Mouse (Mus musculus) myocyte (in vitro differentiated cells): ENCODE data around the gene Slc31a1. TPM values are rescaled to one million over a fixed set of nuclear protein-coding genes. Genes with fewer than 3 reads are reported as not detected.

Experiments used
- H3K27me3 ChIP-seq: one replicate; pipeline ENCODE4 v1.6.1; 2011; ENCODE audit not compliant: control insufficient read depth, insufficient read depth, insufficient read length
- H3K36me3 ChIP-seq: one replicate; pipeline ENCODE4 v1.6.1; 2011; ENCODE audit not compliant: control insufficient read depth, insufficient read depth
- H3K4me2 ChIP-seq: one replicate; pipeline ENCODE4 v1.6.1; 2011; ENCODE audit warnings: low read depth, control low read depth
- H3K4me3 ChIP-seq: one replicate; pipeline ENCODE4 v1.5.1; 2011; ENCODE audit warnings: mild to moderate bottlenecking, control low read depth, moderate library complexity
- H3K79me2 ChIP-seq: one replicate; pipeline ENCODE4 v1.6.1; 2011; ENCODE audit not compliant: control insufficient read depth, insufficient read depth
- H3ac ChIP-seq: one replicate; pipeline ENCODE4 v1.6.1; 2011; ENCODE audit not compliant: control insufficient read depth, insufficient read length
- CEBPB ChIP-seq: IDR thresholded peaks from 2 replicates; pipeline ENCODE4 v1.6.1; 2011; ENCODE audit warnings: mild to moderate bottlenecking, moderate library complexity; ENCODE audit not compliant: poor library complexity, insufficient read depth, severe bottlenecking
- E2F4 ChIP-seq: IDR thresholded peaks from one replicate; pipeline ENCODE4 v1.6.1; 2011; ENCODE audit warnings: mild to moderate bottlenecking, control low read depth, moderate library complexity; ENCODE audit not compliant: insufficient read depth
- MAX ChIP-seq: IDR thresholded peaks from one replicate; pipeline ENCODE4 v1.6.1; 2011; ENCODE audit warnings: low read depth, mild to moderate bottlenecking, control low read depth
- MYOD1 ChIP-seq, 3 experiments: IDR thresholded peaks; one replicate each; pipeline ENCODE4 v1.6.1; 2011; ENCODE audit warnings: control low read depth in 2 of 3, low read depth in 2 of 3, mild to moderate bottlenecking in 2 of 3, moderate library complexity in 1 of 3; ENCODE audit not compliant: insufficient read length in 2 of 3, control insufficient read depth in 1 of 3
- MYOG ChIP-seq, 3 experiments: IDR thresholded peaks; one replicate each; pipeline ENCODE4 v1.6.1; 2011; ENCODE audit warnings: control low read depth in 2 of 3, low read depth in 2 of 3, mild to moderate bottlenecking in 2 of 3; ENCODE audit not compliant: insufficient read length in 2 of 3, control insufficient read depth in 1 of 3, insufficient read depth in 1 of 3
- POLR2A ChIP-seq: IDR thresholded peaks from one replicate; pipeline ENCODE4 v1.6.1; 2011; ENCODE audit warnings: low read depth, mild to moderate bottlenecking, control low read depth, moderate library complexity; ENCODE audit not compliant: insufficient read length
- POLR2AphosphoS2 ChIP-seq: IDR thresholded peaks from one replicate; pipeline ENCODE4 v1.6.1; 2011; ENCODE audit warnings: low read depth, control low read depth; ENCODE audit not compliant: insufficient read length
- REST ChIP-seq: IDR thresholded peaks from one replicate; pipeline ENCODE4 v1.6.1; 2011; ENCODE audit warnings: mild to moderate bottlenecking, control low read depth, moderate library complexity; ENCODE audit not compliant: insufficient read depth, insufficient read length
- SRF ChIP-seq: IDR thresholded peaks from one replicate; pipeline ENCODE4 v1.6.1; 2011; ENCODE audit warnings: low read depth; ENCODE audit not compliant: control insufficient read depth, insufficient read length
- TCF12 ChIP-seq: IDR thresholded peaks from one replicate; pipeline ENCODE4 v1.6.1; 2011; ENCODE audit warnings: mild to moderate bottlenecking, control low read depth; ENCODE audit not compliant: poor library complexity, insufficient read depth, severe bottlenecking
- TCF3 ChIP-seq: IDR thresholded peaks from one replicate; pipeline ENCODE4 v1.6.1; 2011; ENCODE audit warnings: low read depth, control low read depth; ENCODE audit not compliant: insufficient read length
- USF1 ChIP-seq: IDR thresholded peaks from one replicate; pipeline ENCODE4 v1.6.1; 2011; ENCODE audit warnings: low read depth, mild to moderate bottlenecking, control low read depth, moderate library complexity
- polyA plus RNA-seq: library from polyadenylated mRNA; unstranded; fragments of >200 nt; fragmentation: generic; extraction: Trizol; gene quantifications from one replicate; pipeline ENCODE4 v1.2.1, GENCODE M21; 2012; ENCODE audit warnings: missing spikeins

Gene Slc31a1
- polyA plus RNA-seq, 1 experiment = 22.5 TPM

DNA sequence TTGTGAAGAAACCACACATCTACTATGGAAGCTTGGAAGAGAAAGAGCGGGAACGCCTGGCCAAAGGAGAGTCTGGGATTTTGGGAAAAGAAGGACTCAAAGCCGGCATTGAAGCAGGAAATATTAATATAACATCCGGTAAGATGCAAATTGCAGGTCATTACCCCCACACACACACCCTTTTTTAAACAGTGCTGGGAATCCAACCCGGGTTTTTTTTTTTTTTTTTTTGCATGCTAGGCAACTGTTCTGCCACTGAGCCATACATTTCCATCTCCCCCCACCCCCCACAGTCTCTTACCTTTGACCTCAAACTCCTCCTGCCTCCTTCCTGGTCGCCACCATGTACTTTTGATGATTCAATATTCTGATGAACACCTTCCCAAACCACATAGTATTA, 49.1 kb downstream of the Slc31a1 start:
- Histone ChIP-seq H3K4me3 (peak overlapping the region; percentile 86), H3K27me3 (no peaks in the 10 kb centered on the region), H3ac (peak overlapping the region; percentile 16), H3K36me3 (peaks cover 30% of the 10 kb centered on the region), H3K4me2 (peak overlapping the region; percentile 81), H3K79me2 (peaks cover 45% of the 10 kb centered on the region)
- TF ChIP-seq MYOG (IDR thresholded peaks at IDR 0.05; ENCODE audit: control insufficient read depth in 1 of 3, insufficient read depth in 1 of 3, insufficient read length in 2 of 3, low read depth in 2 of 3) (no peak), SRF (no peak), POLR2AphosphoS2 (no peak), CEBPB (no peak), REST (no peak), USF1 (no peak), POLR2A (no peak), MYOD1 (IDR thresholded peaks at IDR 0.05; ENCODE audit: control insufficient read depth in 1 of 3, insufficient read length in 2 of 3, low read depth in 2 of 3) (no peak), MAX (no peak), TCF12 (no peak), E2F4 (no peak), TCF3 (no peak)

GRCm38 (mm10) chr4:62410325-62410724, 49.8 kb downstream of the Slc31a1 start:
- H3ac ChIP-seq = no peak overlapping the region
- TF ChIP-seq MAX (no peak), USF1 (no peak), POLR2A (no peak), TCF3 (no peak), MYOD1 (IDR thresholded peaks at IDR 0.05; ENCODE audit: control insufficient read depth in 1 of 3, insufficient read length in 2 of 3, low read depth in 2 of 3) (no peak), REST (no peak), TCF12 (no peak), CEBPB (no peak), E2F4 (no peak), SRF (no peak), MYOG (IDR thresholded peaks at IDR 0.05; ENCODE audit: control insufficient read depth in 1 of 3, insufficient read depth in 1 of 3, insufficient read length in 2 of 3, low read depth in 2 of 3) (no peak), POLR2AphosphoS2 (no peak)
- no peaks in the 10 kb centered on the region for H3K27me3 ChIP-seq
- peak overlapping the region; percentile 81 for H3K4me2 ChIP-seq
- peaks cover 40% of the 10 kb centered on the region for H3K79me2 ChIP-seq
- H3K36me3 ChIP-seq = peaks cover 37% of the 10 kb centered on the region
- peak overlapping the region; percentile 86 for H3K4me3 ChIP-seq

GRCm38 (mm10) chr4:62411606-62412005, 51.1 kb downstream of the Slc31a1 start:
- Histone ChIP-seq H3K79me2 (peaks cover 40% of the 10 kb centered on the region), H3ac (no peak overlapping the region), H3K4me2 (no peak overlapping the region), H3K27me3 (no peaks in the 10 kb centered on the region), H3K4me3 (no peak overlapping the region), H3K36me3 (peaks cover 46% of the 10 kb centered on the region)
- no peak for TF ChIP-seq SRF
- no peak for TF ChIP-seq POLR2A

- no peak overlapping the region for H3ac ChIP-seq
- TF ChIP-seq POLR2A (no peak), MAX (no peak), SRF (no peak), TCF3 (no peak), REST (no peak), CEBPB (no peak), TCF12 (no peak), POLR2AphosphoS2 (no peak), USF1 (no peak)
- H3K27me3 ChIP-seq = no peaks in the 10 kb centered on the region
- no peak overlapping the region for H3K4me3 ChIP-seq
- no peak overlapping the region for H3K4me2 ChIP-seq
- peaks cover 77% of the 10 kb centered on the region for H3K36me3 ChIP-seq
- H3K79me2 ChIP-seq = no peaks in the 10 kb centered on the region
These were observed 57.9 kb downstream of the Slc31a1 start for GRCm38 (mm10) chr4:62418448-62418847.

GRCm38 (mm10) chr4:62419091-62419490, 58.6 kb downstream of the Slc31a1 start:
- H3K4me2 ChIP-seq = no peak overlapping the region
- H3K4me3 ChIP-seq = no peak overlapping the region
- no peaks in the 10 kb centered on the region for H3K27me3 ChIP-seq
- H3K79me2 ChIP-seq = no peaks in the 10 kb centered on the region
- no peak overlapping the region for H3ac ChIP-seq
- TF ChIP-seq REST (no peak), USF1 (no peak), SRF (no peak), POLR2AphosphoS2 (no peak), TCF3 (no peak), MYOG (IDR thresholded peaks at IDR 0.05; ENCODE audit: control insufficient read depth in 1 of 3, insufficient read depth in 1 of 3, insufficient read length in 2 of 3, low read depth in 2 of 3) (no peak), E2F4 (no peak), CEBPB (no peak), MAX (no peak), MYOD1 (IDR thresholded peaks at IDR 0.05; ENCODE audit: control insufficient read depth in 1 of 3, insufficient read length in 2 of 3, low read depth in 2 of 3) (no peak), TCF12 (no peak), POLR2A (no peak)
- H3K36me3 ChIP-seq = peaks cover 80% of the 10 kb centered on the region
